Mouse (Mus musculus): ENCODE data around the gene Epop. TPM values are rescaled to one million over a fixed set of nuclear protein-coding genes. Genes with fewer than 3 reads are reported as not detected.

Epop gene
- polyA plus RNA-seq, 1 experiment, result 39.3 TPM

GRCm38 (mm10) chr11:97671177-97671527 lies 41.6 kb upstream of the Epop start:
- Histone ChIP-seq H3K9me3 (replicated peaks; ENCODE audit: control insufficient read depth, insufficient read depth, low read length, poor library complexity, severe bottlenecking) (no peaks in the 10 kb centered on the region), H3K27me3 (ENCODE audit: control insufficient read depth, insufficient read depth, low read length, poor library complexity, severe bottlenecking) (no peaks in the 10 kb centered on the region), H3K4me1 (ENCODE audit: control insufficient read depth, insufficient read depth, low read length) (peaks cover 29% of the 10 kb centered on the region), H3K27ac (ENCODE audit: insufficient read depth, low read length) (peak overlapping the region; percentile 95), H3K4me3 (ENCODE audit: low read depth, low read length) (no peak overlapping the region), H3K9ac (ENCODE audit: low read depth, poor library complexity, severe bottlenecking) (no peak overlapping the region), H3K36me3 (ENCODE audit: control insufficient read depth, insufficient read depth, low read length, poor library complexity, severe bottlenecking) (peaks cover 51% of the 10 kb centered on the region)
- TF ChIP-seq EP300 (IDR thresholded peaks at IDR 0.05; ENCODE audit: insufficient read depth, low read depth, low read length), result peak; percentile 93
- no peak for TF ChIP-seq CTCF (IDR thresholded peaks at IDR 0.05; ENCODE audit: low read depth, low read length)

GRCm38 (mm10) chr11:97670234-97671176 lies 41.0 kb upstream of the Epop start:
- H3K4me3 ChIP-seq (ENCODE audit: low read depth, low read length), result no peak overlapping the region
- TF ChIP-seq CTCF (IDR thresholded peaks at IDR 0.05; ENCODE audit: low read depth, low read length), result peak; percentile 35
- no peak for TF ChIP-seq POLR2A (IDR thresholded peaks at IDR 0.05; ENCODE audit: insufficient read depth, low read length)
- 0 out of 2 replicates have a peak, but pooled peaks have one; percentile 1 for TF ChIP-seq EP300 (IDR thresholded peaks at IDR 0.05; ENCODE audit: insufficient read depth, low read depth, low read length)
- H3K36me3 ChIP-seq (ENCODE audit: control insufficient read depth, insufficient read depth, low read length, poor library complexity, severe bottlenecking), result peaks cover 48% of the 10 kb centered on the region
- H3K9me3 ChIP-seq (replicated peaks; ENCODE audit: control insufficient read depth, insufficient read depth, low read length, poor library complexity, severe bottlenecking), result no peaks in the 10 kb centered on the region
- no peaks in the 10 kb centered on the region for H3K27me3 ChIP-seq (ENCODE audit: control insufficient read depth, insufficient read depth, low read length, poor library complexity, severe bottlenecking)
- H3K27ac ChIP-seq (ENCODE audit: insufficient read depth, low read length), result peak overlapping the region; percentile 95
- peaks cover 23% of the 10 kb centered on the region for H3K4me1 ChIP-seq (ENCODE audit: control insufficient read depth, insufficient read depth, low read length)
- H3K9ac ChIP-seq (ENCODE audit: low read depth, poor library complexity, severe bottlenecking), result peak overlapping the region; percentile 33

GRCm38 (mm10) chr11:97669829-97670228 lies 40.3 kb upstream of the Epop start:
- Histone ChIP-seq H3K27ac (ENCODE audit: insufficient read depth, low read length) (peak overlapping the region; percentile 95), H3K4me3 (ENCODE audit: low read depth, low read length) (no peak overlapping the region), H3K36me3 (ENCODE audit: control insufficient read depth, insufficient read depth, low read length, poor library complexity, severe bottlenecking) (peaks cover 42% of the 10 kb centered on the region), H3K9ac (ENCODE audit: low read depth, poor library complexity, severe bottlenecking) (peak overlapping the region; percentile 33), H3K27me3 (ENCODE audit: control insufficient read depth, insufficient read depth, low read length, poor library complexity, severe bottlenecking) (no peaks in the 10 kb centered on the region), H3K4me1 (ENCODE audit: control insufficient read depth, insufficient read depth, low read length) (peaks cover 23% of the 10 kb centered on the region), H3K9me3 (replicated peaks; ENCODE audit: control insufficient read depth, insufficient read depth, low read length, poor library complexity, severe bottlenecking) (no peaks in the 10 kb centered on the region)
- TF ChIP-seq EP300 (IDR thresholded peaks at IDR 0.05; ENCODE audit: insufficient read depth, low read depth, low read length), result no peak; the same call in 1 of the 2 replicates

- Histone ChIP-seq H3K27ac (ENCODE audit: insufficient read depth, low read length) (peak overlapping the region; percentile 95), H3K27me3 (ENCODE audit: control insufficient read depth, insufficient read depth, low read length, poor library complexity, severe bottlenecking) (no peaks in the 10 kb centered on the region), H3K4me1 (ENCODE audit: control insufficient read depth, insufficient read depth, low read length) (peaks cover 21% of the 10 kb centered on the region), H3K4me3 (ENCODE audit: low read depth, low read length) (no peak overlapping the region; the same call in 1 of the 2 replicates), H3K9ac (ENCODE audit: low read depth, poor library complexity, severe bottlenecking) (peak overlapping the region; percentile 33), H3K9me3 (replicated peaks; ENCODE audit: control insufficient read depth, insufficient read depth, low read length, poor library complexity, severe bottlenecking) (no peaks in the 10 kb centered on the region), H3K36me3 (ENCODE audit: control insufficient read depth, insufficient read depth, low read length, poor library complexity, severe bottlenecking) (peaks cover 36% of the 10 kb centered on the region)
- TF ChIP-seq POLR2A (IDR thresholded peaks at IDR 0.05; ENCODE audit: insufficient read depth, low read length), result no peak
- TF ChIP-seq CTCF (IDR thresholded peaks at IDR 0.05; ENCODE audit: low read depth, low read length), result no peak
Measured at GRCm38 (mm10) chr11:97669268-97669667, 39.8 kb upstream of the Epop start.

GRCm38 (mm10) chr11:97668160-97668559 lies 38.7 kb upstream of the Epop start:
- Histone ChIP-seq H3K4me1 (ENCODE audit: control insufficient read depth, insufficient read depth, low read length) (peaks cover 18% of the 10 kb centered on the region), H3K9ac (ENCODE audit: low read depth, poor library complexity, severe bottlenecking) (no peak overlapping the region), H3K36me3 (ENCODE audit: control insufficient read depth, insufficient read depth, low read length, poor library complexity, severe bottlenecking) (peaks cover 25% of the 10 kb centered on the region), H3K27ac (ENCODE audit: insufficient read depth, low read length) (no peak overlapping the region), H3K4me3 (ENCODE audit: low read depth, low read length) (no peak overlapping the region), H3K27me3 (ENCODE audit: control insufficient read depth, insufficient read depth, low read length, poor library complexity, severe bottlenecking) (no peaks in the 10 kb centered on the region), H3K9me3 (replicated peaks; ENCODE audit: control insufficient read depth, insufficient read depth, low read length, poor library complexity, severe bottlenecking) (no peaks in the 10 kb centered on the region)
- TF ChIP-seq CTCF (IDR thresholded peaks at IDR 0.05; ENCODE audit: low read depth, low read length) (no peak), EP300 (IDR thresholded peaks at IDR 0.05; ENCODE audit: insufficient read depth, low read depth, low read length) (no peak), POLR2A (IDR thresholded peaks at IDR 0.05; ENCODE audit: insufficient read depth, low read length) (no peak)

- peaks cover 19% of the 10 kb centered on the region for H3K36me3 ChIP-seq (ENCODE audit: control insufficient read depth, insufficient read depth, low read length, poor library complexity, severe bottlenecking)
- H3K27me3 ChIP-seq (ENCODE audit: control insufficient read depth, insufficient read depth, low read length, poor library complexity, severe bottlenecking), result no peaks in the 10 kb centered on the region
- TF ChIP-seq EP300 (IDR thresholded peaks at IDR 0.05; ENCODE audit: insufficient read depth, low read depth, low read length), result no peak
- no peak for TF ChIP-seq CTCF (IDR thresholded peaks at IDR 0.05; ENCODE audit: low read depth, low read length)
- no peak for TF ChIP-seq POLR2A (IDR thresholded peaks at IDR 0.05; ENCODE audit: insufficient read depth, low read length)
- H3K4me1 ChIP-seq (ENCODE audit: control insufficient read depth, insufficient read depth, low read length), result peaks cover 12% of the 10 kb centered on the region
- H3K27ac ChIP-seq (ENCODE audit: insufficient read depth, low read length), result peak overlapping the region; percentile 3; the same call in 1 of the 2 replicates
- peak overlapping the region; percentile 41 for H3K9ac ChIP-seq (ENCODE audit: low read depth, poor library complexity, severe bottlenecking)
- no peaks in the 10 kb centered on the region for H3K9me3 ChIP-seq (replicated peaks; ENCODE audit: control insufficient read depth, insufficient read depth, low read length, poor library complexity, severe bottlenecking)
- peak overlapping the region; percentile 36 for H3K4me3 ChIP-seq (ENCODE audit: low read depth, low read length)
Measured at GRCm38 (mm10) chr11:97666794-97667193, 37.3 kb upstream of the Epop start.
